Mouse (Mus musculus) left cerebral cortex, adult 2 months (tissue): ENCODE measurements around the gene Zfp652. TPM values are rescaled to one million over a fixed set of nuclear protein-coding genes. Genes with fewer than 3 reads are reported as not detected.
"Not testable (repeated sequence)": the region's sequence is repeated elsewhere in the genome, so short reads cannot be mapped to it uniquely, and the experiment has no call there.

ENCODE experiments used
- DNase-seq, 2 experiments: peaks; one replicate each; pipeline ENCODE4 v3.0.0; 2021 to 2022; ENCODE audit warnings: low spot score in 2 of 2, mixed read lengths in 1 of 2; ENCODE audit errors: extremely low spot score in 1 of 2
- H3K27ac ChIP-seq: fragments of 200-600 bp; 2 replicates; pipeline ENCODE4 v1.8.1; 2022
- H3K4me3 ChIP-seq: fragments of 200-600 bp; 2 replicates; pipeline ENCODE4 v1.8.1; 2022
- CTCF ChIP-seq: fragments of 200-600 bp; IDR thresholded peaks from 2 replicates; pipeline ENCODE4 v1.8.1; 2022; ENCODE audit warnings: antibody characterized with exemption, mild to moderate bottlenecking, moderate library complexity
- intact Hi-C: fragments of 180-260 bp; cut with DNase I; formaldehyde crosslinking; loops from one replicate; pipeline ENCODE4 v1.15.1; 2025
- long read RNA-seq, 2 experiments: library from polyadenylated mRNA; stranded (forward); transcript quantifications; one replicate each; pipeline ENCODE4 v2.0.0; 2021; ENCODE audit warnings: borderline mapping rate in 2 of 2
- total RNA-seq, 2 experiments: library from RNA; stranded (reverse); gene quantifications; 2 replicates each; pipeline ENCODE4 v1.2.3; 2021

The Zfp652 gene
- 10 to 100 TPM; 42.3 to 43.5 TPM for total RNA-seq
- long read RNA-seq, experiment 1, partial matches to known transcripts: 2 of 6 reads
- long read RNA-seq, experiment 1, other reads (novel, unspliced or antisense): 4 of 6 reads
- long read RNA-seq, experiment 2, partial matches to known transcripts: 1 of 3 reads
- long read RNA-seq, experiment 2, other reads (novel, unspliced or antisense): 2 of 3 reads

- DNase-seq: peak; percentile 74 to 82
- H3K4me3 ChIP-seq: peak within 1 kb of the TSS; percentile 76
- H3K27ac ChIP-seq: peak within 1 kb of the TSS; percentile 94
- TF ChIP-seq CTCF: no peak
- intact Hi-C loops: loop anchor here (5.0 kb wide), 1 partner anchor 35 kb away; no protein-coding TSS in a partner anchor
Measured at GRCm38 (mm10) chr11:95712563-95713224, at the start of gene Zfp652. Zfp652 (plus strand) TSS chr11:95712673.

GRCm38 (mm10) chr11:95666529-95667149, 45.8 kb upstream of the Zfp652 start, which contains the start of gene Phb:
Phb (plus strand) TSS chr11:95666957.
- intact Hi-C loops: no loop called here

GRCm38 (mm10) chr11:95667177-95667576, 45.3 kb upstream of the Zfp652 start:
- Histone ChIP-seq H3K4me3 (peak overlapping the region; percentile 94), H3K27ac (peak overlapping the region; percentile 66)
- intact Hi-C loops: no loop called here
- no peak for DNase-seq
- no peak for TF ChIP-seq CTCF

More at GRCm38 (mm10) chr11:95666529-95667149, 45.8 kb upstream of the Zfp652 start, which contains the start of gene Phb:
- peak within 1 kb of the TSS; percentile 66 for H3K27ac ChIP-seq
- H3K4me3 ChIP-seq: peak within 1 kb of the TSS; percentile 94
- no peak; the same call in 1 of the 2 replicates for TF ChIP-seq CTCF
- DNase-seq: peak; percentile 87 to 92

GRCm38 (mm10) chr11:95668086-95668485, 44.4 kb upstream of the Zfp652 start:
- DNase-seq, H3K27ac ChIP-seq, H3K4me3 ChIP-seq, intact Hi-C loops: not testable (repeated sequence)
- TF ChIP-seq CTCF: peak; percentile 16

DNA sequence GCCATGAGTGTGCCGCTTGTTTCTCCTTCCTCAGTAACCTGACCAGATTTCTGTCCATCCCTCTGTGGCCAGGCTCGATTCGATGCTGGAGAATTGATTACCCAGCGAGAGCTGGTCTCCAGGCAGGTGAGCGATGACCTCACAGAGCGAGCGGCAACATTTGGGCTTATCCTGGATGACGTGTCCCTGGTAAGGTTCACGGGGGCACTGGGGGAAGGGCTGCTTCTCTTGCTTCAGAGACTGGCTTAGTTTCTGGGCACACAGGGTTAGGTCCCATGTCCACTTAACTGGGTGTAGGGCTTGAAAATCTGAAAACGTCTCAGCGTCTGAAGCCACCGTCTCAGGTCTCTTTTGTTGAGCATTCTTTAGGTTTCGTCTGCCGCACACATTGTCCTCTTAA, 37.0 kb upstream of the Zfp652 start:
- H3K27ac ChIP-seq: no peak overlapping the region
- TF ChIP-seq CTCF: no peak
- no peak for DNase-seq
- intact Hi-C loops: no loop called here
- H3K4me3 ChIP-seq: no peak overlapping the region

- intact Hi-C loops: no loop called here
- no peak overlapping the region for H3K4me3 ChIP-seq
- DNase-seq: peak; percentile 36 to 56
- no peak overlapping the region for H3K27ac ChIP-seq
- TF ChIP-seq CTCF: peak; percentile 9
Measured at GRCm38 (mm10) chr11:95676307-95676706, 36.2 kb upstream of the Zfp652 start.

DNA sequence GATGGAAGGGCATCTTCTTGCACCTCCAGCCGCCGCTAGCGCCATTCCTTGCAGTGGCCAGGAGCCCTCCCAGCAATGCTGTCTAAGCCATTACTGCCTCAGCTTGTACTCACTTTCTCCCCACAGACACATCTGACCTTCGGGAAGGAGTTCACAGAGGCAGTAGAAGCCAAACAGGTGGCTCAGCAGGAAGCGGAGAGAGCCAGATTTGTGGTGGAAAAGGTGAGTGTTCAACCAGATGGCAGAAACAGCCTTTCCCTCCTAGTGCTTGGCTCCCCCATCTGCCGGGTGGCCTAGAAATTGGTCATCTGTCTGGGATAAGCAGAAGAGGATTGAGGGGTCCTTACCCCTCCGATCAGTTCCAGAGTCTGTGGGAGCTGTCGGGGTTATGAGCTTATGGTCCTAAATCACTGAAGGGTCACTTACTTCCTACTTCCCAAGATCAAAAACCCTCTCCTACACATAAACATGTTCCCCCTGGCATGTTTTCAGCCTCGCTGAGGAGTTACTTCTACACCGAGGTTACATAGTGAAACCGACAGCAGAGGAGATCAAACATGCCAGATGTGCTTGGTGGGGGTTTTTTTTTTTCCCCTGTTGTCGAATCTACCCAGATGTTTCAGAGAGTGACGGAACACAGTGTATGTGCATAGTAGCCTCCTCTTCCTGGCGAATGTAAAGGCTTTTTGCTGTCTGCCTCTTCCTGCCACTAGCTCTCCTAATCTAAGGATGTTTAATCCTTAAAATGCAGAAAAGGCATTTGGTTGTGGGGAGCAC, 34.4 kb upstream of the Zfp652 start:
- no peak overlapping the region for H3K4me3 ChIP-seq
- DNase-seq: no peak
- intact Hi-C loops: no loop called here
- no peak for TF ChIP-seq CTCF
- no peak overlapping the region for H3K27ac ChIP-seq

DNA sequence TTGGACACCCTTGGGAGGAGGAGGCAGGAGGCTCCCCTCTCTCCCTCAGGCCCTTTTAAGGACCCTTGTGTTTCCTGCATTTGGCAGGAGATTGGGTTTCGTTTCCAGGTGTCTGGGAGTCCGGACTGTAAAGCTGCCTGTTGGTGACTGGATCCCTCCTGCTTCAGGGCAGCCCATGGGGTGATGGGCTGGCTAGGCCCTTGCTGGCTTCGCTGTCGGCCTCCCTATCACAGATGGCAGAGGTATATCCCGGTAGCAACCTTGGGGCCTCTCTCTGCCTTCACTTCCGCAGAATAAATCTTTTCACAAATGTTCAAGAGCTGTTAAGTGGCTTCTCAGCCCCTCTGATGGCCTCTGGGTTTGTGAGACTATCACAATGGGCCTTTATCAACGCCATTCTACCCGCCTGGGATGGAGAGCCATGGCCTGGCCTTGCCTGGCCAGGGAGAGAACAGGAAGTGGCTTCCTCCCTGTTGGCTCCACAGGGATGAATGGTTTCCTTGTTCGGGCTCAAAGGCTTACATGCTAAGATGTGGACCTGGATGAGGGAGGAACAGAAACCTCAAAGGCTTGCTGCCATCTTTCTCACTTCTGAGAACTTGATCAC, 30.4 kb upstream of the Zfp652 start:
- TF ChIP-seq CTCF: no peak
- intact Hi-C loops: no loop called here
- H3K27ac ChIP-seq: no peak overlapping the region
- DNase-seq: no peak
- no peak overlapping the region for H3K4me3 ChIP-seq

- no peak overlapping the region for H3K27ac ChIP-seq
- H3K4me3 ChIP-seq: no peak overlapping the region
- TF ChIP-seq CTCF: no peak
- no peak for DNase-seq
- intact Hi-C loops: no loop called here
Measured at GRCm38 (mm10) chr11:95682946-95683345, 29.5 kb upstream of the Zfp652 start.

DNA sequence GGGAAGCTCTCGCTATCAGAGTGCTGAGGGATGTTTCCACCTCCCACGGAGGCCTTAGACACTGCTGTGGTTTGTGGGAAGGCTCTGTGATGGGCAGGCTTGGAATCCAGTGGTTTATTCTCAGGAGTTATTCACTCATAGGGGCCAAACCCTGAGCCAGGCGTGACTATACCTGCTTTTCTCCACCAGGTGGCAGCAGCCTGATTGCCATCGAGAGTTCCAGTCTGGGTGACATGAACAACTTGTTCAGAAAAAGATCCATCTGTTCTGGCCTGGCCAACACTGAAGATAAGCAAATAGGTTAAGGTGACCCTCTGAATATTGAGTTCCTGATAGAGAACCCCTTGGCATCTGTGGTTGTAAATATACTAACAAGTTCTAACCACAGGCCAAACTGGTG, 26.4 kb upstream of the Zfp652 start:
- peak; percentile 96 for TF ChIP-seq CTCF
- Histone ChIP-seq H3K4me3 (no peak overlapping the region), H3K27ac (no peak overlapping the region)
- intact Hi-C loops: loop anchor here (1.0 to 5.0 kb wide), 3 partner anchors 65 to 446 kb away; partner anchors contain the start of genes Phospho1 and Ttll6
- DNase-seq: peak; percentile 75 to 82

DNA sequence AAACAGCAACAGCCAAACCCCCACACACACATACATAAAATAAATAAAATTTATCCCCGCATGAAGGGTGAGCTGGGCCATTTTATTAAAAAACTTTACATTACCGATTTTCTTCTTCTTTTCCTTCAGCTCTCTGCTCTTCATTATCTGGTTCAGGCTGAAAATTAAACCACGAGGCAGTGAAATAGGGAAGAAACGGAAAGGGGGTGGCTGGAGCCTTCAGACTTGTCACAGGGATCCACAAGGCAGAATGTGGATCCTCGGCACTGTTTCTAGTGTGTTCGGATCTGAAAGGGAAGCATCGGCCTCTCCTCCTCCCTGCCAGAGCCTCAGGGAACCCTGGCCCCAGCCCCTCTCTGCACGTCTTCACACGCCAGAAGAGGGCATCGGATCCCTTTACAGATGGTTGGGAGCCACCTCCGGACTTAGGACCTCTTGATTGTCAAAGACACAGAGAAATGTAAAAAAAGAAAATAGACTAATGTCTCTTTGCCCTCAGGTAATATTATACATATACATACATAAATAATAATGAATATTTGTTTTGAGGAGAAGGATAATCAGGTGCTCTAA, 25.3 kb upstream of the Zfp652 start:
- TF ChIP-seq CTCF: no peak; the same call in none of the 2 replicates
- no peak overlapping the region for H3K4me3 ChIP-seq
- intact Hi-C loops: loop anchor here (5.0 kb wide), 2 partner anchors 135 to 445 kb away; partner anchors contain the start of genes Phospho1 and Ttll6
- H3K27ac ChIP-seq: no peak overlapping the region
- DNase-seq: no peak
